Mouse (Mus musculus): ENCODE measurements around the gene Efcab7. TPM values are rescaled to one million over a fixed set of nuclear protein-coding genes. Genes with fewer than 3 reads are reported as not detected.

The Efcab7 gene
- total RNA-seq (2017): 4.7 and 49.7 TPM in 2 replicates

DNA sequence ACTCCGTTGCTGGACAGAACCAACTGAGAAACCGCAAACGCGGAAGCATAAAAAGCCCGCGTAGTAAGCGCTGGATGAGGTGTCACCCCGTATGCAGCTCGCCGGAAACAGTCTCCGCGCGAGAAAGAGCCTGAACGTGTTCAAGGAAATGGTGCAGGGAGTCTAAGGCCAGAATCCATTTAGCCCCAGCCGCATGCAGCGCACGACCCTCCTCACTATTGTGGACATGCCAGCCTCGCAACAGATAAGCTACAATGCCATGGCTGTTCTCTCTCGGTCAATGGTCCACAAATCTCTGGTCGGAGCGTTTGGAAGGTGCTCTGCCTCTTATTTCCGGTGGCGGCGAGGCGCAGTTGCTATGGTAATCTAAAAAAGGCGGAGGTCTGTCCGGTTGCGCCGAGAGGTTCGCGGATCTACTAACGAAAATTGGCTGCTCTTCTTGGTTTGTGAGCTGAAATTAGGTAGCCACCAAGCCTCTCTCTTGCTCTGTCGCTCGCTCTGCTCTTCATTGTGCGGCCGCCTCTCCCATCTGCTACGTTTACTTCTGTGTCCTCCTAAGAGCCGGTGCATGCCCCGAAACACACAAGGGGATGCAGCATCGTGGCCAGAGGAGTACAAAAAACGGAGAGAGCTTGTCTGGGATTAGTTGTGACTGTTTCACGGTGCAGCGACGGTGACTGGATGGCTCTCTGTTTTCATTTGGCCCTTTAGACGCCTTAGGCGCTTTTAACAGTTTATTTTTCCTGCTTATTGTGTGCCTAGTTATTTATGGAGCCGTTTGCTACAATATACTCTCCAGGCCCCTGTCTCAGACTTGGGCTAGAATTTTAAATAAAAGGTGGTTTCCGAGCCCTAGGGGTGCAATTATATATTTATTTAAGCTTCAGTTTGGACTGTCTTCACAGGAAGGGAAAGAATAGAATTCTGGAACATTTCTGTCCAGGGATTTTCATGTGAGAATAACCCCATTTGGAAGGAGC lies at the start of gene Efcab7:
TSS of gene Efcab7 (plus strand) at position 105 of the 980 bp plus-strand sequence.
- peak; percentile 94 to 97 for ATAC-seq (replicated peaks in 1 of 2; ENCODE audit: insufficient read depth in 1 of 2, low FRiP score in 2 of 2, low TSS enrichment in 1 of 2, low read depth in 1 of 2, poor library complexity in 2 of 2, severe bottlenecking in 2 of 2)

- peak; percentile 29 to 53; a peak in 2 of 4 replicates for ATAC-seq (replicated peaks in 1 of 2; ENCODE audit: insufficient read depth in 1 of 2, low FRiP score in 2 of 2, low TSS enrichment in 1 of 2, low read depth in 1 of 2, poor library complexity in 2 of 2, severe bottlenecking in 2 of 2)
These were observed 36.6 kb upstream of the Efcab7 start for GRCm38 (mm10) chr4:99792365-99792764.

GRCm38 (mm10) chr4:99816697-99817460 lies 12.1 kb upstream of the Efcab7 start:
- ATAC-seq (replicated peaks in 1 of 2; ENCODE audit: insufficient read depth in 1 of 2, low FRiP score in 2 of 2, low TSS enrichment in 1 of 2, low read depth in 1 of 2, poor library complexity in 2 of 2, severe bottlenecking in 2 of 2): no peak

DNA sequence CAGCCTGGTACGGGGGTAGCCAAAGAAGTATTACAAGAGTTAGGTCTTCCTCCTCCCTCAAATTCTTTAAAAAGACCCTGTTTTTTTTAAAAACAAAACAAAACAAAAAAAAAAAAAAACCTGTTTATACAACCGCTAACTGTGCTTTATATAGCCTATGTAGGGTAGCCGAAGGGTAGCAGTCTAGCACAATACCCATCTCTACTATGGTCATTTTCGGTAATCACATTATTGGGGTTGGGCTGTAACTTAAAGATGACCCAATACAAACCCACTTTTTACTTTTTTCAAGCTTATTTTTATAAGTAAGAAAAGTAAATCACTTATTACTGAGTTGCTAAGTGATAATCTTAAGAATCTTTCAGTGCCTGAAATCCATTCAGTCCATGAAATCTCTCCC lies 661 bp upstream of the Efcab7 start:
- no peak for ATAC-seq (replicated peaks in 1 of 2; ENCODE audit: insufficient read depth in 1 of 2, low FRiP score in 2 of 2, low TSS enrichment in 1 of 2, low read depth in 1 of 2, poor library complexity in 2 of 2, severe bottlenecking in 2 of 2)

- ATAC-seq (replicated peaks in 1 of 2; ENCODE audit: insufficient read depth in 1 of 2, low FRiP score in 2 of 2, low TSS enrichment in 1 of 2, low read depth in 1 of 2, poor library complexity in 2 of 2, severe bottlenecking in 2 of 2): no peak
These were observed 282 bp upstream of the Efcab7 start for GRCm38 (mm10) chr4:99828739-99829093.

GRCm38 (mm10) chr4:99881882-99882281 lies 52.9 kb downstream of the Efcab7 start:
- ATAC-seq (replicated peaks in 1 of 2; ENCODE audit: insufficient read depth in 1 of 2, low FRiP score in 2 of 2, low TSS enrichment in 1 of 2, low read depth in 1 of 2, poor library complexity in 2 of 2, severe bottlenecking in 2 of 2): no peak

GRCm38 (mm10) chr4:99882405-99882804 lies 53.4 kb downstream of the Efcab7 start:
- no peak for ATAC-seq (replicated peaks in 1 of 2; ENCODE audit: insufficient read depth in 1 of 2, low FRiP score in 2 of 2, low TSS enrichment in 1 of 2, low read depth in 1 of 2, poor library complexity in 2 of 2, severe bottlenecking in 2 of 2)

GRCm38 (mm10) chr4:99913894-99914451 lies 85.0 kb downstream of the Efcab7 start:
- 0 out of 4 replicates have a peak, but pooled peaks of 1 of the 2 experiments have one; percentile 46 for ATAC-seq (replicated peaks in 1 of 2; ENCODE audit: insufficient read depth in 1 of 2, low FRiP score in 2 of 2, low TSS enrichment in 1 of 2, low read depth in 1 of 2, poor library complexity in 2 of 2, severe bottlenecking in 2 of 2)

DNA sequence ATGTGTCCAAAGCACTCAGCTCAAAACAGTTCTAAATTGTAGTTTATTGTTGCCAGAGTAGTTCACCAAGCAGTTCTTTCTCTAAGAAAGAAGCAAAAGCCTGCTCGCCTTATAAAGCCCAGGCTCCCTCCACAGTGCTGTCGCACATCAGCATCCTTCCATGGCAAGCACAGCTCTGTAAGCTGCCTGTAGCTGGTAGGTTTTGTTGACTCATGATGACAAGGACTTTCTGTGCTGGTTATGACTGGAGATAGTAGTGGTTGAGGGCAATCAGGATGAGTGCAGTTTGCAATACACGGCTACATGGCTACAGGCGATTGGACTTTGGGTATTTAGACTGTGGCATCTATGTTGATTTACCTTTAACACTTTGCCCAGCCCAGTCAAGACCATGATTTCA lies 97.4 kb downstream of the Efcab7 start:
- no peak for ATAC-seq (replicated peaks in 1 of 2; ENCODE audit: insufficient read depth in 1 of 2, low FRiP score in 2 of 2, low TSS enrichment in 1 of 2, low read depth in 1 of 2, poor library complexity in 2 of 2, severe bottlenecking in 2 of 2)

- ATAC-seq (replicated peaks in 1 of 2; ENCODE audit: insufficient read depth in 1 of 2, low FRiP score in 2 of 2, low TSS enrichment in 1 of 2, low read depth in 1 of 2, poor library complexity in 2 of 2, severe bottlenecking in 2 of 2): no peak
These were observed 99.5 kb downstream of the Efcab7 start for GRCm38 (mm10) chr4:99928521-99928920.

- peak; percentile 63 to 79 for ATAC-seq (replicated peaks in 1 of 2; ENCODE audit: insufficient read depth in 1 of 2, low FRiP score in 2 of 2, low TSS enrichment in 1 of 2, low read depth in 1 of 2, poor library complexity in 2 of 2, severe bottlenecking in 2 of 2)
These were observed 100.2 kb downstream of the Efcab7 start, which contains the start of gene Pgm1 for GRCm38 (mm10) chr4:99929149-99929612. Gene Pgm1, plus strand, starts transcription at chr4:99929414.

DNA sequence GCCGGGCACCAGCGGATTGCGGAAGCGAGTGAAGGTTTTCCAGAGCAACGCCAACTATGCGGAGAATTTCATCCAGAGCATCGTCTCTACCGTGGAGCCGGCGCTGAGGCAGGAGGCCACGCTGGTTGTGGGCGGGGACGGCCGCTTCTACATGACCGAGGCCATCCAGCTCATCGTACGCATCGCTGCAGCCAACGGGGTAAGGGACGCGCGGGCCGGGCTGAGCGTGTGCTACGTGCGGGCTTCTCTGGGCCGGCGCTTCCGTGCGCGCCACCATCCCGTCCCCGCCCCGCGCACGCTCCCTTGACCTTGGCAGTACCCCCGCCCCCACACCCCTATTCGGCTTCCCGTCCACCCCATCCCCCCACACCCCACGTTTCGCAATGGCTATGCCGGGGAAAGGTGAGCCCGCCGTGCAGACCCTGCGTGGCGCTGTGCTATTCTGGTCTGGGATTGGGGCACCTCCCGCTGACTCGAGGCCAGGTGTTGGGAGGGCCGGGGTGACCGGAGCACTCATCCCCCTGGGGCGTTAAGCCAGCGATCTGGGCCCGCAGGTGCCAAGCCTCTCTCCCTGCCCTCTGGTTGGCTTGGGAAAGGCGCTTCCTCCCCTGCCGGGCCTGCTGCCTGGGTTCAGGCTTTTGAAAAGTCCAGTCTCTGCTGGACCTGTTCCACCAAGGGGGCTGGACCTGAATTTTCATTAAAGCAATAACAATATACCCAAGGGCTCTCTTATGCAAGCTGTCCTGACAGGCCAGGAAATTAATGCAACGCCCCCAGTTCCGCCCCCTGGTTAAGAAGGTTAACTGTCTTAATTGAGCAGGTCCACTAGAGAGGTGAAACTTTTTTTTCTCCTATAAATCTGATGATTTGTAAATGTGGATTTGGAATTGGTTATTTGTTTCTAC lies 100.9 kb downstream of the Efcab7 start, which contains the start of gene Itgb3bp:
TSS of gene Itgb3bp (minus strand) at position 201 of the 905 bp plus-strand sequence.
- ATAC-seq (replicated peaks in 1 of 2; ENCODE audit: insufficient read depth in 1 of 2, low FRiP score in 2 of 2, low TSS enrichment in 1 of 2, low read depth in 1 of 2, poor library complexity in 2 of 2, severe bottlenecking in 2 of 2): peak; percentile 72 to 76

DNA sequence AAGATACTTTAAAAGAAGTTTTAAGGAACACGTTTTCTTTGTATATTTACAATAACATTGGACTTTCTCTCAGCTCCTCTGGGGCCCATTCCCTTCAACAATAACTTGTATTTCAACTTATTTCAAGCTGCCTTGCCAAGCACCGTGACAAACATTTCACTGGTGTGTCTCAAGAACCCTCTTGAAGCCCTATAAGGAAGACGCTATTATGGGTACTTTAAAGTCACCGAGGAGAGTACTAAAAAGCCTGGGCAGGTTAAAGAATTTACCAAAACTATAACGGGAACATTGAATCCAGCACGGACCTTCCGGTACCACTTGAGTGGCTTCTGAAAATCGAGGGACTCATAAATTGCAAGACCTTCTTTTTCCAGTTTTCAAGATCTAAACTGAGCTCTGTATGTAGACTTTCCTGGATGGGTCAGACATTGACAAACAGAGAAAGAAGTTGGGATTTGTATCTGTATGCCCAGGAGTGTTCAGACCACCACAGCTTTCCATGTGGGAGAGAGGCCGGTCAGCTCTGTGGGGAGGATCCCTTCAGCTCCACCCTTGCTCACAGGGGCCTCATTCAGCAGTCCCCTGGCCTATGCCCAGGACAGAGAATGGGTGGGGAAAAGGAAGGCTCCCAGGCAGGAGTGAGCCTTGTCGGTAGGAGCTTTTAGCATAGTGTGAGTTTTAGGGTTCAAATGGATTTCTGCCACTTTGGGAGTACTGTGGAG lies 101.7 kb downstream of the Efcab7 start:
- ATAC-seq (replicated peaks in 1 of 2; ENCODE audit: insufficient read depth in 1 of 2, low FRiP score in 2 of 2, low TSS enrichment in 1 of 2, low read depth in 1 of 2, poor library complexity in 2 of 2, severe bottlenecking in 2 of 2): no peak

DNA sequence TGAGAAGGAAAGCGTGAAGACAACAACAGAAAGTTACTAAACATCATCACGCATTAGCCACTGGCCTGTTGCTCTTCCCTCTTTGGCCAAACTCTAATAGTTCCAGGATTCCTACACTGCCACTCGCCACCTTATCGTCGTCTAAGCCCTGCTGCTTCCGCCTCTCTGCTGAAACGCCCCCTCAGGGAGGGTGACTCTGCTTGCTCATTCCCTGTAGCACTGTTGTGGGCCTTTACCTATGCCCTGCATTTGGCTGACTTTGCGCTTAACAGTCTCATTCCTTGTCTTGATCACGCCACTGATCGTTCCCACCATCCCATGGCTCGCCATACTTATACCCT lies 102.2 kb downstream of the Efcab7 start:
- ATAC-seq (replicated peaks in 1 of 2; ENCODE audit: insufficient read depth in 1 of 2, low FRiP score in 2 of 2, low TSS enrichment in 1 of 2, low read depth in 1 of 2, poor library complexity in 2 of 2, severe bottlenecking in 2 of 2): no peak

DNA sequence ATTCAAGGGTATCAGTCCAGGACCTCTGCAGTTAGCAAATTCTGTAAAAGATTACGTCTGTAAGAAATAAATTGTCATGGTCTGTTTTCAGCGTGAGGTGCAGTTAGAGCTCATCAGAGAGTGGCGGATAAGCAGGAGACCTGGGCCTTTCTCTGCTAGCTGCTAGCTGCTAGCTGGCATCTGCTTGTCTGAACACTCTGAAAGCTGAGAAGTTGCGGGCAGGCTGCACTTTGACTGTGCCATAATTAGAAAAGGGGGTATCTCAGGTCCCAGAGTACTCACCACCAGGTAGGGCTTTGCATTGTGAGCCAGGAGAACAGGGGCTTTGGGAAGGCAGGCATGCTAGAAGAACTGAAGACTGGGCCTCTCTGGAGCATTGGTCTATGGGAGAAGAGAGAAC lies 102.8 kb downstream of the Efcab7 start:
- no peak for ATAC-seq (replicated peaks in 1 of 2; ENCODE audit: insufficient read depth in 1 of 2, low FRiP score in 2 of 2, low TSS enrichment in 1 of 2, low read depth in 1 of 2, poor library complexity in 2 of 2, severe bottlenecking in 2 of 2)

DNA sequence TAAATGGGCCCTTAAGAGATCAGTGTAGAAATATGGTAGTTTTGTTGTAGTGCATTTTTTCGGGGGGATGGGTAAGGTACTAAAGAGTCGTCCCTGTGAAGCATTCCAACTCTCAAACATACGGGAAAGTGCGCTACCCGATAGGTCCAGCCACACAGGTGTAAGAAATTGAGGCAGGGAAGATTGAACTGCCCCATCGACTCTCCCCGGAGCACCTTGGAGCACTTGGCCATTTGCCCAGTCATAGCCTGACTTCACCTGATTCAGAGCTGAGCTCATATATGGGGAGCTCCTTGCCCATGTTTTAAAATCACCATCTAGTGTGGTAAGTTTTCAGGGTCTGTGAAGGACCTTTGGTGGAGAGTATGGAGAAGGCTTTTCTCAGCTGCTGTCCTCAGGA lies 105.9 kb downstream of the Efcab7 start:
- ATAC-seq (replicated peaks in 1 of 2; ENCODE audit: insufficient read depth in 1 of 2, low FRiP score in 2 of 2, low TSS enrichment in 1 of 2, low read depth in 1 of 2, poor library complexity in 2 of 2, severe bottlenecking in 2 of 2): no peak

Data from hematopoietic stem cell, adult 5-6 weeks (primary cell).